Mouse (Mus musculus): Measurements from ENCODE around the gene Chst10. TPM values are rescaled to one million over a fixed set of nuclear protein-coding genes. Genes with fewer than 3 reads are reported as not detected.

The Chst10 gene
- polyA plus RNA-seq, 1 experiment from 2014 or later, result 5.6 TPM

DNA sequence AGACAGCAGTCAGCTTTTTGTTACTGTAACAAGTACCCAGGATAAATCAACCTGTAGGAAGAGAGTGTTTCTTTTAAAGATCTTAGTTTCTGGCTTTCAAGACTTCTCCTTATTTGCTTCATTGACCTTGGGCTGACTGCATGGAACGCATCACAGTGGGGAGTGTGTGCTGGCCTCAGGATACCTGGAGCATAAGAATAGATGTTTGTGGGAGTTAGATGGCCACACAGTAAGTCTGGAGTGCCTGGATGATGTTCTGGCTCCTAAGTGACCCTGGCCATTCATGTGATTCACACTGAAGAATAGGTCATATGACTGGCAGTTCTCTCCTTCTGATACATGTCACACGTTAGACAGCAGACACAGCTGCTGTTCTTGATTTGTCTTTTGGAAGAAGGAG lies 6.0 kb upstream of the Chst10 start:
- Histone ChIP-seq H3K4me2 (replicated peaks; ENCODE audit: low read depth, low read length) (no peak overlapping the region), H3K4me3 (ENCODE audit: low read depth, low read length) (no peak overlapping the region), H3K4me1 (ENCODE audit: control insufficient read depth, insufficient read depth, low read length) (no peaks in the 10 kb centered on the region), H3K9me3 (ENCODE audit: control insufficient read depth, low read depth, low read length) (no peaks in the 10 kb centered on the region), H3K9ac (replicated peaks; ENCODE audit: low read depth, low read length) (no peak overlapping the region), H3K36me3 (ENCODE audit: control insufficient read depth, insufficient read depth, low read length) (no peaks in the 10 kb centered on the region), H3K27ac (ENCODE audit: low read length) (no peak overlapping the region), H3K27me3 (ENCODE audit: control insufficient read depth, insufficient read depth, low read length) (no peaks in the 10 kb centered on the region)
- 68% methylated on average over 2 of the region's 2 CpGs for WGBS
- no peak for ATAC-seq (ENCODE audit: insufficient number of reproducible peaks, insufficient read depth, low FRiP score, low read depth)

DNA sequence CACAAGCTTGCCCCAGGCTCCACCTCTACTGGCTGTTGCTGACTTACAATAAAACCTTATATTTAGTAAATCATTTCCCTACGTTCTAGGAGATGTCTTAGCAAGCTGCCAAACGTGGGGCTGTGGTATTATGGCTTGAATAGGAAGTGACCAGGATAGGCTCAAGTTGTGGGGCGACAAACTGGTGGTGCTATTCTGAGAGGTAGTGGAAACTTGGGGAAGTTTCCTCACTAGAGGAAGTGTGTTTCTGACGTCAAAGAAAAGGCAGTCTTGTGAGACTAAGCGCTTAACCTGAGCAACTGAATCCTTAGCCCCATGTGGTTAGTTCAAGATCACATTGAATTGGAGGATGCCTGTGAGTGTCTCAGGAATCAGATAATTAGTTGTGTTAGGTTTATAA lies 4.6 kb upstream of the Chst10 start:
- Histone ChIP-seq H3K4me1 (ENCODE audit: control insufficient read depth, insufficient read depth, low read length) (no peaks in the 10 kb centered on the region), H3K9me3 (ENCODE audit: control insufficient read depth, low read depth, low read length) (no peaks in the 10 kb centered on the region), H3K27me3 (ENCODE audit: control insufficient read depth, insufficient read depth, low read length) (no peaks in the 10 kb centered on the region), H3K36me3 (ENCODE audit: control insufficient read depth, insufficient read depth, low read length) (no peaks in the 10 kb centered on the region), H3K9ac (replicated peaks; ENCODE audit: low read depth, low read length) (no peak overlapping the region), H3K27ac (ENCODE audit: low read length) (no peak overlapping the region), H3K4me3 (ENCODE audit: low read depth, low read length) (no peak overlapping the region), H3K4me2 (replicated peaks; ENCODE audit: low read depth, low read length) (no peak overlapping the region)
- WGBS, result 61% methylated on average over 5 of the region's 5 CpGs
- no peak for ATAC-seq (ENCODE audit: insufficient number of reproducible peaks, insufficient read depth, low FRiP score, low read depth)

DNA sequence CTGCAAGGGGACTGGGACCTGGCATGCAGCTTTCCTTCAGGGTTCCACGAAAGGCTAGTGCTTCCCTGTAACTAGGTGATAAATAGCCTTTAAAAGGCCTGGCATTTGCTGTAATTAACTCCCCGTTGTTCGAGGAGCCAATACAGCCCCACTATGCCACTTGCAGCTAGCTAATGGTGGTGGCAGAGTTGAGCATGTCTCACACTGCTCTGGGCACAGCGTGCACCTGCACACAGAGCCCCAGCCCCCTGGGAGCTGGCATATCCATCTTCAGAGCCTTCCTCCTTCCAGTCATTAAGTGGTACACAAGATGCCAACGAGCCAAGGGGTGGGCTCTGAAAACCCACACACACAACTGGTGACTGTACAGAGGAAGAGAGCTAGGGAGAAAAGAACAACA lies 4.9 kb downstream of the Chst10 start:
- H3K9me3 ChIP-seq (ENCODE audit: control insufficient read depth, low read depth, low read length), result no peaks in the 10 kb centered on the region
- WGBS, result 50% methylated on average over 5 of the region's 5 CpGs
- no peaks in the 10 kb centered on the region for H3K36me3 ChIP-seq (ENCODE audit: control insufficient read depth, insufficient read depth, low read length)
- no peak overlapping the region for H3K27ac ChIP-seq (ENCODE audit: low read length)
- ATAC-seq (ENCODE audit: insufficient number of reproducible peaks, insufficient read depth, low FRiP score, low read depth), result no peak
- no peak overlapping the region for H3K9ac ChIP-seq (replicated peaks; ENCODE audit: low read depth, low read length)
- no peaks in the 10 kb centered on the region for H3K4me1 ChIP-seq (ENCODE audit: control insufficient read depth, insufficient read depth, low read length)
- H3K4me3 ChIP-seq (ENCODE audit: low read depth, low read length), result no peak overlapping the region
- H3K4me2 ChIP-seq (replicated peaks; ENCODE audit: low read depth, low read length), result no peak overlapping the region
- H3K27me3 ChIP-seq (ENCODE audit: control insufficient read depth, insufficient read depth, low read length), result no peaks in the 10 kb centered on the region

DNA sequence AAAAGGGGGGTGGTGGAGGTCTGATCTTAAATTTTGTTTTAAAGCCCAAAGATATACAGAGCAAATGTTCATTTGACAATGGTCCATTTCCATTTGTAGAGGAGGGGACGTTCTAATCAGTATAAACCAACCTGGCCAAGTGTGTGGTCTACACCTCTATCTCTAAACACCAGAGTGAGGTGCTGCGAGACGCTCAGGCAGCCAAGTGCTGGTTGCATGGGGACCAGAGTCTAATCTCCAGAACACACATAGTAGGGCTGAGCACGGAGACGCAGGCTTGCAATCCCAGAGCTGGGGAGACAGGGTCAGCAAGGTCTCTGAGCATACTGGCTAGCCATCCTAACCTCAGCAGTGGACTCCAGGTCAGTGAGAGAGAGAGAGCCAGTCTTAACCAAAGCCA lies 6.5 kb downstream of the Chst10 start:
- Histone ChIP-seq H3K9ac (replicated peaks; ENCODE audit: low read depth, low read length) (no peak overlapping the region), H3K27ac (ENCODE audit: low read length) (no peak overlapping the region), H3K4me2 (replicated peaks; ENCODE audit: low read depth, low read length) (no peak overlapping the region), H3K36me3 (ENCODE audit: control insufficient read depth, insufficient read depth, low read length) (no peaks in the 10 kb centered on the region), H3K4me1 (ENCODE audit: control insufficient read depth, insufficient read depth, low read length) (no peaks in the 10 kb centered on the region), H3K27me3 (ENCODE audit: control insufficient read depth, insufficient read depth, low read length) (no peaks in the 10 kb centered on the region), H3K9me3 (ENCODE audit: control insufficient read depth, low read depth, low read length) (no peaks in the 10 kb centered on the region), H3K4me3 (ENCODE audit: low read depth, low read length) (no peak overlapping the region)
- WGBS, result 90% methylated on average over 5 of the region's 5 CpGs
- no peak for ATAC-seq (ENCODE audit: insufficient number of reproducible peaks, insufficient read depth, low FRiP score, low read depth)

- Histone ChIP-seq H3K27ac (ENCODE audit: low read length) (no peak overlapping the region), H3K4me2 (replicated peaks; ENCODE audit: low read depth, low read length) (no peak overlapping the region), H3K9me3 (ENCODE audit: control insufficient read depth, low read depth, low read length) (no peaks in the 10 kb centered on the region), H3K9ac (replicated peaks; ENCODE audit: low read depth, low read length) (no peak overlapping the region), H3K4me3 (ENCODE audit: low read depth, low read length) (no peak overlapping the region), H3K36me3 (ENCODE audit: control insufficient read depth, insufficient read depth, low read length) (no peaks in the 10 kb centered on the region), H3K27me3 (ENCODE audit: control insufficient read depth, insufficient read depth, low read length) (no peaks in the 10 kb centered on the region), H3K4me1 (ENCODE audit: control insufficient read depth, insufficient read depth, low read length) (no peaks in the 10 kb centered on the region)
- WGBS, result 92% methylated on average over 6 of the region's 6 CpGs
- no peak for ATAC-seq (ENCODE audit: insufficient number of reproducible peaks, insufficient read depth, low FRiP score, low read depth)
These were observed 9.2 kb downstream of the Chst10 start for GRCm38 (mm10) chr1:38888803-38889202.

DNA sequence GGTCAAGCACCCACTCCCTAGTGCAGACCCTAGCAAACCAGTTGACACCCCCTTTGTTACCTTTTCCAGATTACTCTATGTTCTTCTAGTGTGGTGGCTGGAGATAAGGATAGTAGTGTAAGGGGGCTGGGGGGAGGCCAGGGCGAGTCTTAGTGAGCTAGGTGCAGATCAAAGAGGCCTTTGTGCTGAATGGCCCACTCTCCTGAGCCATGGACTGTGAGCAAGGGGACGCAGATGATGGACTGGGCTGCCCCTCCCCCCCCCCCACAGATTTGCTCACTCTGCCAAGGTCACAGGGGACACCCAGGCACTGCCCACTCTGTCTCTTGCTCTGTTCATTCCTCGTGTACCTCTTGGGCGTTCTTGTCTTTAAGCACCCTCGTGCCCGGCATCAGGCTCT lies 10.9 kb downstream of the Chst10 start:
- H3K4me1 ChIP-seq (ENCODE audit: control insufficient read depth, insufficient read depth, low read length), result no peaks in the 10 kb centered on the region
- H3K36me3 ChIP-seq (ENCODE audit: control insufficient read depth, insufficient read depth, low read length), result no peaks in the 10 kb centered on the region
- no peak overlapping the region for H3K9ac ChIP-seq (replicated peaks; ENCODE audit: low read depth, low read length)
- no peaks in the 10 kb centered on the region for H3K9me3 ChIP-seq (ENCODE audit: control insufficient read depth, low read depth, low read length)
- WGBS, result 56% methylated on average over 6 of the region's 6 CpGs
- H3K27ac ChIP-seq (ENCODE audit: low read length), result no peak overlapping the region
- H3K4me2 ChIP-seq (replicated peaks; ENCODE audit: low read depth, low read length), result no peak overlapping the region
- H3K27me3 ChIP-seq (ENCODE audit: control insufficient read depth, insufficient read depth, low read length), result no peaks in the 10 kb centered on the region
- no peak overlapping the region for H3K4me3 ChIP-seq (ENCODE audit: low read depth, low read length)
- ATAC-seq (ENCODE audit: insufficient number of reproducible peaks, insufficient read depth, low FRiP score, low read depth), result no peak

DNA sequence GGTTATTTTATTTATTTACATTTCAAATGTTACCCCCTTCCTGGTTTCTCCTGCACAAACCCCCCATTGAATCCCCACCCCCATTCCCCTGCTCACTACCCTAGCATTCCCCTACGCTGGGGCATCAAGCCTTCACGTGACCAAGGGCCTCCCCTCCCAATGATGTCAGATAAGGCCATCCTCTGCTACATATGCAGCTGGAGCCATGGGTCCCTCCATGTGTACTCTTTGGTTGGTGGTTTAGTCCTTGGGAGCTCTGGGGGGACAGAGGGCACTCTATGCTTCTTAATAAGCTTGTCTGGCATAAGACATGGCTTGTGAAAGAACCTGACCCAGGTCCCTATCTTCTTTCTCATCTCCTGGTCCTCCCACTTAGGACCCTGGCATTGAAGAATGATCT lies 11.4 kb downstream of the Chst10 start:
- Histone ChIP-seq H3K9ac (replicated peaks; ENCODE audit: low read depth, low read length) (no peak overlapping the region), H3K4me3 (ENCODE audit: low read depth, low read length) (no peak overlapping the region), H3K9me3 (ENCODE audit: control insufficient read depth, low read depth, low read length) (no peaks in the 10 kb centered on the region), H3K4me2 (replicated peaks; ENCODE audit: low read depth, low read length) (no peak overlapping the region), H3K27me3 (ENCODE audit: control insufficient read depth, insufficient read depth, low read length) (no peaks in the 10 kb centered on the region), H3K27ac (ENCODE audit: low read length) (no peak overlapping the region), H3K4me1 (ENCODE audit: control insufficient read depth, insufficient read depth, low read length) (no peaks in the 10 kb centered on the region), H3K36me3 (ENCODE audit: control insufficient read depth, insufficient read depth, low read length) (no peaks in the 10 kb centered on the region)
- no peak for ATAC-seq (ENCODE audit: insufficient number of reproducible peaks, insufficient read depth, low FRiP score, low read depth)
- WGBS, result 66% methylated on average over 2 of the region's 2 CpGs

DNA sequence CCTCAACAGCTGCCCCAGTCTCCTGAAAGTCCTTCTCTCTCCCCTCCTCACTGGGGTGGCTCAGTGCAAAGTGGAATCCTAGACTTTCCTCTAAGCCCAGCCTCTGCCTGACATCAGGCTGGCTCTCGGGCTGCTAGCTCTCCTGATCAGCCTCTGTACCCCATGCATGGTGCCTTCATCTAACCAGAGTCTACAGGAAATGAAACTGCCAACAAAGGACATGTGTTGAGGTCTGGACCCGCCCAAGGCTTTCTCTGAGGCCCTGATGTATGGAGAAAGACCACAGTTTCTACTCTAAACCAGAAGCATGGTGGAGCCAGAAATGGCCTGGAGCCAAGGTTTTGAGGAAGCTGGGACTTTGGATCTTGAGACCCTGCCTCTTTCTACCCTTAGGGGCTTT lies 12.0 kb downstream of the Chst10 start:
- H3K4me1 ChIP-seq (ENCODE audit: control insufficient read depth, insufficient read depth, low read length), result no peaks in the 10 kb centered on the region
- no peaks in the 10 kb centered on the region for H3K9me3 ChIP-seq (ENCODE audit: control insufficient read depth, low read depth, low read length)
- ATAC-seq (ENCODE audit: insufficient number of reproducible peaks, insufficient read depth, low FRiP score, low read depth), result no peak
- no peak overlapping the region for H3K4me3 ChIP-seq (ENCODE audit: low read depth, low read length)
- H3K9ac ChIP-seq (replicated peaks; ENCODE audit: low read depth, low read length), result no peak overlapping the region
- no peaks in the 10 kb centered on the region for H3K36me3 ChIP-seq (ENCODE audit: control insufficient read depth, insufficient read depth, low read length)
- no peak overlapping the region for H3K27ac ChIP-seq (ENCODE audit: low read length)
- H3K27me3 ChIP-seq (ENCODE audit: control insufficient read depth, insufficient read depth, low read length), result no peaks in the 10 kb centered on the region
- WGBS, result 72% methylated on average over 2 of the region's 2 CpGs
- no peak overlapping the region for H3K4me2 ChIP-seq (replicated peaks; ENCODE audit: low read depth, low read length)

DNA sequence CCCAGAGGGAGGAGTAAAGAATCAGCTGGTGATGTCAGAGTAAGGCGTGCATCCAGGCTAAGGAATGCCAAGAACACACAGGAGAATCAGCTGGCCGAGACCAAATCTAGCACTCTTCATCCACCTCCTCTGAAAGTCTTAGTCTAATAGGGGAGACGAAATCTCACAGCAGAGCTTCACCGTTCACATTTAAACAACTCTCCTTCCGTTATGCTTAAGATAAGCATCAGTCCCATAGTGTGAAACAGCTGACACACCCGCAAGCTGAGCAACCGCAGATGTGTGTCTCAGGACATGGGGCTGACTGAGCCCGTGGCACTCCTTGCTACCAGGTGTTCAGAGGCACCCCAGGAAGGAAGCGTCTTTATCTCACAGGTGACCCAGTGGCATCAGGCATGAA lies 14.2 kb downstream of the Chst10 start:
- no peaks in the 10 kb centered on the region for H3K4me1 ChIP-seq (ENCODE audit: control insufficient read depth, insufficient read depth, low read length)

More for the DNA sequence above, 14.2 kb downstream of the Chst10 start:
- WGBS, result 72% methylated on average over 9 of the region's 9 CpGs
- Histone ChIP-seq H3K27me3 (ENCODE audit: control insufficient read depth, insufficient read depth, low read length) (no peaks in the 10 kb centered on the region), H3K4me3 (ENCODE audit: low read depth, low read length) (no peak overlapping the region), H3K9ac (replicated peaks; ENCODE audit: low read depth, low read length) (no peak overlapping the region), H3K9me3 (ENCODE audit: control insufficient read depth, low read depth, low read length) (no peaks in the 10 kb centered on the region), H3K27ac (ENCODE audit: low read length) (no peak overlapping the region), H3K36me3 (ENCODE audit: control insufficient read depth, insufficient read depth, low read length) (no peaks in the 10 kb centered on the region), H3K4me2 (replicated peaks; ENCODE audit: low read depth, low read length) (no peak overlapping the region)
- ATAC-seq (ENCODE audit: insufficient number of reproducible peaks, insufficient read depth, low FRiP score, low read depth), result no peak
